Mouse (Mus musculus) ES-E14 (cell line): ENCODE measurements around the gene Lmnb2. TPM values are rescaled to one million over a fixed set of nuclear protein-coding genes. Genes with fewer than 3 reads are reported as not detected.

Source experiments
- DNase-seq: peaks from one replicate; pipeline ENCODE4 v3.0.0-alpha.2; 2013; ENCODE audit warnings: low read depth, low spot score
- H3K27ac ChIP-seq: 2 replicates; pipeline ENCODE4 v1.5.1; 2012; ENCODE audit warnings: low read depth, mild to moderate bottlenecking, low read length, moderate library complexity, mixed read lengths; ENCODE audit not compliant: poor library complexity, insufficient read depth, severe bottlenecking
- H3K36me3 ChIP-seq: 2 replicates; pipeline ENCODE4 v1.6.1; 2012; ENCODE audit warnings: mild to moderate bottlenecking, low read length, moderate library complexity, mixed read lengths; ENCODE audit not compliant: control insufficient read depth, poor library complexity, insufficient read depth, severe bottlenecking
- H3K4me1 ChIP-seq, 2 experiments: fragments of 150-350 bp in 1 of 2; sonication (generic) in 1 of 2; 2 replicates each; pipeline ENCODE4 v1.6.1; 2012; ENCODE audit warnings: low read length in 2 of 2, mild to moderate bottlenecking in 1 of 2, mixed read lengths in 1 of 2; ENCODE audit not compliant: control insufficient read depth in 2 of 2, insufficient read depth in 2 of 2, poor library complexity in 1 of 2
- H3K4me3 ChIP-seq, 2 experiments: fragments of 150-350 bp in 1 of 2; sonication (generic) in 1 of 2; 2 replicates each; pipeline ENCODE4 v1.5.1; 2012; ENCODE audit warnings: low read length in 2 of 2, low read depth in 1 of 2, mild to moderate bottlenecking in 1 of 2, mixed read lengths in 1 of 2; ENCODE audit not compliant: insufficient read depth in 1 of 2, poor library complexity in 1 of 2, severe bottlenecking in 1 of 2
- H3K9ac ChIP-seq: 2 replicates; pipeline ENCODE4 v1.6.1; 2012; ENCODE audit warnings: low read depth, mild to moderate bottlenecking, low read length, mixed read lengths; ENCODE audit not compliant: poor library complexity, insufficient read depth, severe bottlenecking
- H3K9me3 ChIP-seq: fragments of 150-350 bp; sonication (generic); 2 replicates; pipeline ENCODE4 v1.6.1; 2012; ENCODE audit warnings: low read depth, mild to moderate bottlenecking, low read length; ENCODE audit not compliant: control insufficient read depth, insufficient read depth
- CHD2 ChIP-seq: IDR thresholded peaks from 2 replicates; pipeline ENCODE4 v1.6.1; 2014; ENCODE audit warnings: mild to moderate bottlenecking, low read depth, low read length, inconsistent platforms
- HCFC1 ChIP-seq: IDR thresholded peaks from 2 replicates; pipeline ENCODE4 v1.6.1; 2012; ENCODE audit warnings: low read length, inconsistent platforms, borderline replicate concordance; ENCODE audit not compliant: insufficient read depth
- MAFK ChIP-seq: IDR thresholded peaks from 2 replicates; pipeline ENCODE4 v1.6.1; 2014; ENCODE audit warnings: mild to moderate bottlenecking, low read depth, low read length, inconsistent platforms; ENCODE audit not compliant: insufficient read depth
- ZC3H11A ChIP-seq: IDR thresholded peaks from 2 replicates; pipeline ENCODE4 v1.6.1; 2012; ENCODE audit warnings: low read depth, mild to moderate bottlenecking, inconsistent platforms, low read length, borderline replicate concordance
- ZNF384 ChIP-seq: IDR thresholded peaks from 2 replicates; pipeline ENCODE4 v1.6.1; 2012; ENCODE audit warnings: low read depth, low read length, inconsistent platforms
- in situ Hi-C, 2 experiments: fragments of 600-800 bp; cut with MboI; formaldehyde crosslinking; loops; one replicate each; pipeline ENCODE4 v1.15.1; 2025; ENCODE audit warnings: low sequenced_read_pairs in 2 of 2, inconsistent platforms in 1 of 2; ENCODE audit not compliant: unreplicated experiment in 2 of 2
- total RNA-seq: library from RNA; depleted of rRNA; stranded (reverse); fragments of 300-350 nt; gene quantifications from 2 replicates; pipeline ENCODE4 v1.2.3, GENCODE M21; 2012

Lmnb2 gene
- total RNA-seq, 1 experiment = 66.5 TPM

- H3K4me1 ChIP-seq = peaks cover 0 to 14% of the 10 kb centered on the region in 2 experiments; a peak in 1 of 4 replicates
- H3K9me3 ChIP-seq = no peaks in the 10 kb centered on the region
- no peak overlapping the region for H3K27ac ChIP-seq
- H3K36me3 ChIP-seq = peaks cover 14% of the 10 kb centered on the region
- H3K4me3 ChIP-seq = no peak overlapping the region
- H3K9ac ChIP-seq = no peak overlapping the region
- in situ Hi-C loops = no loop called here
- TF ChIP-seq MAFK (no peak), ZNF384 (no peak), HCFC1 (no peak), ZC3H11A (no peak), CHD2 (no peak)
- DNase-seq = no peak
These were observed 22.3 kb downstream of the Lmnb2 start for GRCm38 (mm10) chr10:80895697-80896096.

- no peak for DNase-seq
- H3K9ac ChIP-seq = no peak overlapping the region
- H3K27ac ChIP-seq = no peak overlapping the region
- H3K4me1 ChIP-seq = peaks cover 0 to 14% of the 10 kb centered on the region in 2 experiments; a peak in 1 of 4 replicates
- in situ Hi-C loops = no loop called here
- peaks cover 14% of the 10 kb centered on the region for H3K36me3 ChIP-seq
- TF ChIP-seq ZNF384 (no peak), HCFC1 (no peak), CHD2 (no peak), MAFK (no peak), ZC3H11A (no peak)
- no peaks in the 10 kb centered on the region for H3K9me3 ChIP-seq
- H3K4me3 ChIP-seq = no peak overlapping the region
These were observed 22.9 kb downstream of the Lmnb2 start for GRCm38 (mm10) chr10:80895100-80895499.

GRCm38 (mm10) chr10:80887181-80887580 lies 30.9 kb downstream of the Lmnb2 start:
- Histone ChIP-seq H3K36me3 (no peaks in the 10 kb centered on the region), H3K27ac (no peak overlapping the region), H3K9ac (no peak overlapping the region), H3K9me3 (no peaks in the 10 kb centered on the region), H3K4me3 (no peak overlapping the region), H3K4me1 (peaks cover 0 to 4% of the 10 kb centered on the region in 2 experiments; a peak in 1 of 4 replicates)
- no peak for TF ChIP-seq CHD2
- no peak for TF ChIP-seq HCFC1
- TF ChIP-seq ZC3H11A = no peak
- no peak for TF ChIP-seq MAFK
- no peak for TF ChIP-seq ZNF384
- no peak for DNase-seq
- in situ Hi-C loops = loop anchor here in 1 of 2 experiments (5.0 kb wide), 1 partner anchor 110 kb away; no protein-coding TSS in a partner anchor

GRCm38 (mm10) chr10:80881301-80881700 lies 36.7 kb downstream of the Lmnb2 start:
- in situ Hi-C loops = no loop called here
- Histone ChIP-seq H3K36me3 (no peaks in the 10 kb centered on the region), H3K27ac (no peak overlapping the region), H3K9me3 (no peaks in the 10 kb centered on the region), H3K4me1 (peaks cover 0 to 8% of the 10 kb centered on the region in 2 experiments; a peak in 2 of 4 replicates), H3K9ac (no peak overlapping the region), H3K4me3 (no peak overlapping the region)
- peak; percentile 65 for DNase-seq
- TF ChIP-seq ZC3H11A (no peak; the same call in none of the 2 replicates), ZNF384 (no peak), CHD2 (no peak), HCFC1 (no peak), MAFK (no peak)

GRCm38 (mm10) chr10:80880901-80881300 lies 37.1 kb downstream of the Lmnb2 start:
- in situ Hi-C loops = no loop called here
- Histone ChIP-seq H3K4me1 (peaks cover 0 to 10% of the 10 kb centered on the region in 2 experiments; a peak in 2 of 4 replicates), H3K4me3 (no peak overlapping the region), H3K9ac (no peak overlapping the region), H3K36me3 (no peaks in the 10 kb centered on the region), H3K9me3 (no peaks in the 10 kb centered on the region), H3K27ac (no peak overlapping the region)
- no peak for TF ChIP-seq ZC3H11A
- TF ChIP-seq ZNF384 = no peak
- no peak for TF ChIP-seq MAFK
- no peak for TF ChIP-seq CHD2
- no peak for TF ChIP-seq HCFC1
- no peak for DNase-seq
